Mouse (Mus musculus) embryo, embryonic 10 days (tissue): ENCODE measurements around the gene Gm20696.
A peak's percentile ranks its signal among the peaks of the same experiment; 100 is the strongest.

Experiments used
- DNase-seq: peaks from one replicate; pipeline ENCODE4 v3.0.0-alpha.2; 2015; ENCODE audit warnings: low spot score

The Gm20696 gene

GRCm38 (mm10) chr6:99328146-99328545 is 338.5 kb downstream of the Gm20696 start:
- DNase-seq: no peak

- DNase-seq: no peak
Measured at GRCm38 (mm10) chr6:99327721-99328120, 338.9 kb downstream of the Gm20696 start.

GRCm38 (mm10) chr6:99325881-99326280 is 340.7 kb downstream of the Gm20696 start:
- no peak for DNase-seq

GRCm38 (mm10) chr6:99325461-99325860 is 341.1 kb downstream of the Gm20696 start:
- DNase-seq: no peak

GRCm38 (mm10) chr6:99322132-99322904 is 344.3 kb downstream of the Gm20696 start:
- no peak for DNase-seq

GRCm38 (mm10) chr6:99320444-99320843 is 346.2 kb downstream of the Gm20696 start:
- DNase-seq: peak; percentile 21

- DNase-seq: peak; percentile 44
Measured at GRCm38 (mm10) chr6:99319415-99320405, 346.9 kb downstream of the Gm20696 start.

- DNase-seq: no peak
Measured at GRCm38 (mm10) chr6:99314746-99315145, 351.9 kb downstream of the Gm20696 start.

GRCm38 (mm10) chr6:99310529-99310928 is 356.1 kb downstream of the Gm20696 start:
- DNase-seq: peak; percentile 25

- no peak for DNase-seq
Measured at GRCm38 (mm10) chr6:99310171-99310500, 356.5 kb downstream of the Gm20696 start.

GRCm38 (mm10) chr6:99309466-99310170 is 357.0 kb downstream of the Gm20696 start:
- no peak for DNase-seq

GRCm38 (mm10) chr6:99305751-99306150 is 360.8 kb downstream of the Gm20696 start:
- DNase-seq: no peak

- no peak for DNase-seq
Measured at GRCm38 (mm10) chr6:99305236-99305635, 361.4 kb downstream of the Gm20696 start.

GRCm38 (mm10) chr6:99302662-99303435 is 363.7 kb downstream of the Gm20696 start:
- no peak for DNase-seq

- no peak for DNase-seq
Measured at GRCm38 (mm10) chr6:99301923-99302322, 364.7 kb downstream of the Gm20696 start.

GRCm38 (mm10) chr6:99300235-99300634 is 366.4 kb downstream of the Gm20696 start:
- no peak for DNase-seq

- DNase-seq: no peak
Measured at GRCm38 (mm10) chr6:99299196-99299595, 367.4 kb downstream of the Gm20696 start.

GRCm38 (mm10) chr6:99297535-99297934 is 369.1 kb downstream of the Gm20696 start:
- no peak for DNase-seq

- no peak for DNase-seq
Measured at GRCm38 (mm10) chr6:99295495-99295894, 371.1 kb downstream of the Gm20696 start.

- no peak for DNase-seq
Measured at GRCm38 (mm10) chr6:99289220-99289619, 377.4 kb downstream of the Gm20696 start.

- DNase-seq: no peak
Measured at GRCm38 (mm10) chr6:99285026-99285425, 381.6 kb downstream of the Gm20696 start.
